Mouse (Mus musculus): Measurements from ENCODE around the gene Dnajb1.

DNA sequence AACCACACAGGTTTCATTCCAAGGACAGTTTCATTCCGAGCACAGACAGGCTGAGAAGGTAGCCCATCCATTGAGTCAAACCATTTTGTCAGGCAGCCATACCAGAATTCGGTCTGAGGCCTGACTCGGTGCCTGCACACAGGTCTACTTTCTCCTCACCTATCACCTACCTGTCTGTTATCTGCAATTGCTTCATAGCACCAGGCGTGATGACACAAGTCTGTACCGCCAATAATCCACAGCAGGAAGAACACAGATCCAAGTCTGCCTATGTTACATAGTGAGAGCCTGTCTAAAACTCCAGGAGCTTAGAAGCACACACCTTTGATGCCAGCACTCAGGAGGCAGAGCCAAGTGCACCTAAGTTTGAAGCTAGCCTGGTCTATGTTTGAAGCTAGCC lies 19.1 kb upstream of the Dnajb1 start:
- no peak for TF ChIP-seq CTCF (IDR thresholded peaks at IDR 0.05; ENCODE audit: low read depth, low read length)
- TF ChIP-seq POLR2A (IDR thresholded peaks at IDR 0.05; ENCODE audit: extremely low read depth, insufficient read depth, low read length) = no peak

All from liver, adult 2 months (tissue).